ENCODE assay signal across 8 mouse cellular contexts in the genomic region with DNA sequence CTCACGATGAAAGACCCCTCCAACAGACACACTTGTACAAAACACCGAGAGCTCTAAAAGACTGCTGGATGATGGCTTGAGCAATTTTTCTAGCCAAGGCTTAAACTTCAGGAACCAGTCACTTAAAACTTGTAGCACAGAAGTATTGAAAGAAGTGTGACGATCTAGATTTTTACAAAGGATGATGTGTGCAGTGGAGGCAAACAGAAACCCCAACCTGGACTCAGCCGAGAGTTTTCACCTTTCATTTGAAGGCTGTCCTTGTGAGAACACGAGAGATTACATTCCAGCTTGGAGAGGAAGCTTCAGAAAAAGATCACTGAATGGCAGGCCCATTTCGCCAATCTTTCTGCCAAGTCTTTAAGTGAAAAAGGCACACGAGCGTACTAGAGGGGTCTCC. TPM values are rescaled to one million over a fixed set of nuclear protein-coding genes. Genes with fewer than 3 reads are reported as not detected.
DNase-seq lines count a peak whose midpoint lies in the region; ATAC-seq and TF ChIP-seq lines count a peak whose summit lies in the region.

No protein-coding gene starts in this region.

- H3K4me1 ChIP-seq in kidney, postnatal 0 days (replicated peaks; ENCODE audit: insufficient read depth, low read length), result 0 out of 2 replicates have a peak, but pooled peaks cover 3% of the 10 kb centered on the region
- peaks cover 11% of the 10 kb centered on the region for H3K4me1 ChIP-seq in embryonic facial prominence, embryonic 10.5 days
- peaks cover 11% of the 10 kb centered on the region for H3K4me1 ChIP-seq in hindbrain, embryonic 16.5 days (ENCODE audit: control insufficient read depth, insufficient read depth, low read depth, low read length)
- H3K4me1 ChIP-seq in midbrain, embryonic 15.5 days, result peaks cover 20% of the 10 kb centered on the region

- no peak for DNase-seq in kidney, postnatal 0 days (ENCODE audit: low spot score)
- DNase-seq in kidney, postnatal 25 days, result no peak
- DNase-seq in embryonic facial prominence, embryonic 10.5 days (ENCODE audit: low spot score), result no peak
- no peak for DNase-seq in ovary, adult 18-20 months (ENCODE audit: low spot score)
- no peak for DNase-seq in adrenal gland, postnatal 14 days
- no peak for DNase-seq in gastrocnemius, postnatal 36 days

- ATAC-seq in kidney, postnatal 0 days (replicated peaks; ENCODE audit: low FRiP score, low read depth), result no peak
- ATAC-seq in hindbrain, embryonic 16.5 days, result no peak
- peak; percentile 53 for ATAC-seq in midbrain, embryonic 15.5 days (replicated peaks)

- intact Hi-C loops in gastrocnemius, postnatal 36 days (cut with DNase I), result no loop called here

- peak overlapping the region; percentile 74 for H3K9ac ChIP-seq in kidney, postnatal 0 days (ENCODE audit: low read depth, low read length)
- peak overlapping the region; percentile 65 for H3K9ac ChIP-seq in hindbrain, embryonic 16.5 days (ENCODE audit: low read depth, low read length)
- H3K9ac ChIP-seq in midbrain, embryonic 15.5 days, result peak overlapping the region; percentile 53

- no peaks in the 10 kb centered on the region for H3K9me3 ChIP-seq in kidney, postnatal 0 days (replicated peaks; ENCODE audit: low read length)
- H3K9me3 ChIP-seq in embryonic facial prominence, embryonic 10.5 days, result no peaks in the 10 kb centered on the region
- H3K9me3 ChIP-seq in hindbrain, embryonic 16.5 days (ENCODE audit: control insufficient read depth, low read length), result no peaks in the 10 kb centered on the region
- H3K9me3 ChIP-seq in midbrain, embryonic 15.5 days, result no peaks in the 10 kb centered on the region

- peaks cover under 1% of the 10 kb centered on the region for H3K36me3 ChIP-seq in kidney, postnatal 0 days (ENCODE audit: insufficient read depth, low read length)
- H3K36me3 ChIP-seq in embryonic facial prominence, embryonic 10.5 days (replicated peaks), result peaks cover 13% of the 10 kb centered on the region
- H3K36me3 ChIP-seq in hindbrain, embryonic 16.5 days (ENCODE audit: control insufficient read depth, insufficient read depth, low read length), result peaks cover 3% of the 10 kb centered on the region; the same call in 1 of the 2 replicates
- no peaks in the 10 kb centered on the region for H3K36me3 ChIP-seq in midbrain, embryonic 15.5 days (replicated peaks)

- WGBS in kidney, postnatal 0 days, result 34% methylated on average over 8 of the region's 8 CpGs
- WGBS in embryonic facial prominence, embryonic 10.5 days, result 49% methylated on average over 8 of the region's 8 CpGs
- 40% methylated on average over 8 of the region's 8 CpGs for WGBS in hindbrain, embryonic 16.5 days
- WGBS in midbrain, embryonic 15.5 days, result 39% methylated on average over 8 of the region's 8 CpGs

- H3K27me3 ChIP-seq in kidney, postnatal 0 days (ENCODE audit: insufficient read depth, low read length), result no peaks in the 10 kb centered on the region
- no peaks in the 10 kb centered on the region for H3K27me3 ChIP-seq in embryonic facial prominence, embryonic 10.5 days (replicated peaks; ENCODE audit: low read depth, poor library complexity, severe bottlenecking)
- no peaks in the 10 kb centered on the region for H3K27me3 ChIP-seq in hindbrain, embryonic 16.5 days (replicated peaks; ENCODE audit: control insufficient read depth, insufficient read depth, low read length)
- no peaks in the 10 kb centered on the region for H3K27me3 ChIP-seq in midbrain, embryonic 15.5 days (replicated peaks)

- peak overlapping the region; percentile 61 for H3K4me2 ChIP-seq in kidney, postnatal 0 days (ENCODE audit: low read length)
- peak overlapping the region; percentile 67 for H3K4me2 ChIP-seq in hindbrain, embryonic 16.5 days (ENCODE audit: low read length)
- H3K4me2 ChIP-seq in midbrain, embryonic 15.5 days, result peak overlapping the region; percentile 64

- peak overlapping the region; percentile 43; the same call in 1 of the 2 replicates for H3K27ac ChIP-seq in kidney, postnatal 0 days
- H3K27ac ChIP-seq in embryonic facial prominence, embryonic 10.5 days (replicated peaks), result peak overlapping the region; percentile 94
- H3K27ac ChIP-seq in hindbrain, embryonic 16.5 days (ENCODE audit: low read depth, low read length), result peak overlapping the region; percentile 49
- peak overlapping the region; percentile 81 for H3K27ac ChIP-seq in midbrain, embryonic 15.5 days

- H3K4me3 ChIP-seq in kidney, postnatal 0 days (replicated peaks; ENCODE audit: low read depth, low read length), result peak overlapping the region; percentile 81
- peak overlapping the region; percentile 75 for H3K4me3 ChIP-seq in embryonic facial prominence, embryonic 10.5 days
- peak overlapping the region; percentile 69 for H3K4me3 ChIP-seq in hindbrain, embryonic 16.5 days (ENCODE audit: low read length)
- peak overlapping the region; percentile 70 for H3K4me3 ChIP-seq in midbrain, embryonic 15.5 days

- no peak for TF ChIP-seq CTCF in kidney, postnatal 0 days (IDR thresholded peaks at IDR 0.05; ENCODE audit: low read depth)

RNA-seq across cellular contexts. Expression of gene Gtpbp10, which starts 0.5 kb away (rescaled TPM):
- polyA plus RNA-seq in kidney, postnatal 0 days (2015; fragmentation: Nextera tagmentation; extraction: Ambion mirVana), result 29.6 and 30.2 TPM in 2 replicates
- polyA plus RNA-seq in embryonic facial prominence, embryonic 10.5 days (2016; fragmentation: Nextera tagmentation; extraction: Ambion mirVana), result 38.0 and 39.5 TPM in 2 replicates
- 16.1 and 16.5 TPM in 2 replicates for polyA plus RNA-seq in hindbrain, embryonic 16.5 days (2015; fragmentation: Nextera tagmentation; extraction: Ambion mirVana)
- 19.8 and 20.8 TPM in 2 replicates for polyA plus RNA-seq in midbrain, embryonic 15.5 days (2015; fragmentation: Nextera tagmentation; extraction: Ambion mirVana)
- total RNA-seq in adrenal gland, postnatal 14 days (2021), result 15.9 and 19.4 TPM in 2 replicates
- 1 to 10 TPM; 5.0 to 6.0 TPM for total RNA-seq in gastrocnemius, postnatal 36 days (2021)

RNA-seq across cellular contexts. Expression of gene Gm8773, which starts 13.8 kb away (rescaled TPM):
- 0.59 and 0.66 TPM in 2 replicates for polyA plus RNA-seq in kidney, postnatal 0 days (2015; fragmentation: Nextera tagmentation; extraction: Ambion mirVana)
- polyA plus RNA-seq in embryonic facial prominence, embryonic 10.5 days (2016; fragmentation: Nextera tagmentation; extraction: Ambion mirVana), result 1.5 and 1.8 TPM in 2 replicates
- 15.4 and 17.6 TPM in 2 replicates for polyA plus RNA-seq in hindbrain, embryonic 16.5 days (2015; fragmentation: Nextera tagmentation; extraction: Ambion mirVana)
- polyA plus RNA-seq in midbrain, embryonic 15.5 days (2015; fragmentation: Nextera tagmentation; extraction: Ambion mirVana), result 12.0 and 12.5 TPM in 2 replicates
- total RNA-seq in adrenal gland, postnatal 14 days (2021), result not detected in 2 replicates
- total RNA-seq in gastrocnemius, postnatal 36 days (2021), result not detected

RNA-seq across cellular contexts. Expression of gene Cldn12, which starts 45.0 kb away (rescaled TPM):
- 31.5 and 34.0 TPM in 2 replicates for polyA plus RNA-seq in kidney, postnatal 0 days (2015; fragmentation: Nextera tagmentation; extraction: Ambion mirVana)
- 32.4 and 34.5 TPM in 2 replicates for polyA plus RNA-seq in embryonic facial prominence, embryonic 10.5 days (2016; fragmentation: Nextera tagmentation; extraction: Ambion mirVana)
- polyA plus RNA-seq in hindbrain, embryonic 16.5 days (2015; fragmentation: Nextera tagmentation; extraction: Ambion mirVana), result 16.4 and 19.6 TPM in 2 replicates
- polyA plus RNA-seq in midbrain, embryonic 15.5 days (2015; fragmentation: Nextera tagmentation; extraction: Ambion mirVana), result 17.3 and 18.8 TPM in 2 replicates
- 20.4 and 21.3 TPM in 2 replicates for total RNA-seq in adrenal gland, postnatal 14 days (2021)
- 10 to 100 TPM; 12.3 to 14.2 TPM for total RNA-seq in gastrocnemius, postnatal 36 days (2021)

Comparison
In these comparisons a context has a peak if more than half of its experiments do, and no peak if none do; other contexts are left out.
1. H3K27ac ChIP-seq: peak in every context shown above with its lines; median percentile 94 in embryonic facial prominence, embryonic 10.5 days; 81 in midbrain, embryonic 15.5 days; 49 in hindbrain, embryonic 16.5 days; 43 in kidney, postnatal 0 days.